Mouse (Mus musculus) kidney, embryonic 15.5 days (tissue): ENCODE measurements around the gene Senp1. TPM values are rescaled to one million over a fixed set of nuclear protein-coding genes. Genes with fewer than 3 reads are reported as not detected.
A peak's percentile ranks its signal among the peaks of the same experiment; 100 is the strongest.

Experiments used
- ATAC-seq: fragments of 200-750 bp; cut with Nextera tagmentation; replicated peaks from 2 replicates; pipeline ENCODE4 v1.8.0; 2017; ENCODE audit warnings: moderate TSS enrichment; ENCODE audit not compliant: low FRiP score
- H3K27ac ChIP-seq: fragments of 300-500 bp; sonication (generic); 2 replicates; pipeline ENCODE4 v1.5.1; 2015; ENCODE audit warnings: mild to moderate bottlenecking, inconsistent platforms
- H3K27me3 ChIP-seq: fragments of 300-500 bp; sonication (generic); 2 replicates; pipeline ENCODE4 v1.6.1; 2015; ENCODE audit warnings: inconsistent platforms
- H3K36me3 ChIP-seq: fragments of 300-500 bp; sonication (generic); 2 replicates; pipeline ENCODE4 v1.6.1; 2015; ENCODE audit warnings: inconsistent platforms
- H3K4me1 ChIP-seq: fragments of 300-500 bp; sonication (generic); 2 replicates; pipeline ENCODE4 v1.6.1; 2015; ENCODE audit warnings: inconsistent platforms
- H3K4me2 ChIP-seq: fragments of 300-500 bp; sonication (generic); 2 replicates; pipeline ENCODE4 v1.6.1; 2015; ENCODE audit warnings: moderate library complexity, mild to moderate bottlenecking, inconsistent platforms
- H3K4me3 ChIP-seq: fragments of 300-500 bp; sonication (generic); replicated peaks from 2 replicates; pipeline ENCODE4 v1.5.1; 2015; ENCODE audit warnings: mild to moderate bottlenecking, inconsistent platforms
- H3K9ac ChIP-seq: fragments of 300-500 bp; sonication (generic); 2 replicates; pipeline ENCODE4 v1.6.1; 2015; ENCODE audit warnings: mild to moderate bottlenecking, inconsistent platforms
- H3K9me3 ChIP-seq: fragments of 300-500 bp; sonication (generic); replicated peaks from 2 replicates; pipeline ENCODE4 v1.6.1; 2016; ENCODE audit warnings: inconsistent platforms
- WGBS: fragments of 180-500 bp; shearing (Covaris S2); methylation state at CpG from one replicate; pipeline ENCODE4 v1.1.7; 2015; ENCODE audit warnings: mixed read lengths; 5-methylcytosine and 5-hydroxymethylcytosine counted together
- polyA plus RNA-seq: library from polyadenylated mRNA; unstranded; fragments of >200 nt; fragmentation: Nextera tagmentation; extraction: Ambion mirVana; gene quantifications from 2 replicates; pipeline ENCODE4 v1.2.1, GENCODE M21; 2015

The Senp1 gene
- polyA plus RNA-seq, 1 experiment from 2014 or later = 34.3 TPM

DNA sequence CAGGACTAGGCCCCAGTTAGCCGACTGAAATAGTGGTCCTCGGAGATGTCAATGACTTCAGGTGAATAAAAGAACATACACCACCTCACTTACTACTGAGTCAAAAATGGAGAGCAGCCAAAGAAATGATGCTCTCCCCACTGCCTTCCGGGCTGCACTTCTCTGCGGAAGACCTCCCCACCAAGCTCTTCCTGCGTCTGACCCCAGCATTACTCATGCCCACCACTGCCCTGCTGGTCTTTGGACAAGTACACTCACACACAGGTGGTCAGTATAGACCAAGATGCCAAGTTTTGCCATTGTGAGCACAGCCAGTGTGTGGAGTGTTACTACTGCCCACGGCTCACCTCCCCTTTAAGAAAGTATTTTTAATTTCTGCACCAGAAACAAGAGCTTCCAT, 8.9 kb upstream of the Senp1 start:
- no peak for ATAC-seq
- Histone ChIP-seq H3K4me1 (peaks cover 4% of the 10 kb centered on the region), H3K27me3 (0 out of 2 replicates have a peak, but pooled peaks cover 4% of the 10 kb centered on the region), H3K9ac (no peak overlapping the region), H3K4me2 (no peak overlapping the region), H3K9me3 (no peaks in the 10 kb centered on the region), H3K36me3 (no peaks in the 10 kb centered on the region), H3K4me3 (no peak overlapping the region), H3K27ac (no peak overlapping the region)
- WGBS = 89% methylated on average over 6 of the region's 6 CpGs

DNA sequence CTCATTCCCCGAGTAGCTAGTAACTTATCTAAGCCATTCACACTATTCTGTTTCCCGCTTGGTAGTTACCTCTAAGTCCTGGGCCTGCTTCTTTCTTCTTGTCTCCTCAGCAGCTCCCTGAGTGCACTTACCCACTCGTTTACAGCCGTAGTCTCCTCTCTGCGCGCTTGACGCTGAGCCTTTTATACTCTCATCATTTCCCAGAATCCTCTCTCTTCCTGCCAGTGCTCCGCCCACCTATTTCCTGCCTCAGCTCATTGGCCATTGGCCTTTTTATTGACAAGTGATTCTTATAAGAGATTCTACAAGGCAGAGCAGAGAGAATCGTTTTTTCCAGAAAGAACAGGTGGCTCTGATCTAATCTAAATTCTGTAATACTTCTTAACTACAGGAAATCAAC, 5.0 kb upstream of the Senp1 start:
- Histone ChIP-seq H3K36me3 (no peaks in the 10 kb centered on the region), H3K9me3 (no peaks in the 10 kb centered on the region), H3K27me3 (no peaks in the 10 kb centered on the region), H3K4me2 (no peak overlapping the region), H3K9ac (no peak overlapping the region), H3K4me1 (peaks cover 5% of the 10 kb centered on the region), H3K27ac (no peak overlapping the region), H3K4me3 (no peak overlapping the region)
- no peak for ATAC-seq
- 88% methylated on average over 9 of the region's 9 CpGs for WGBS

DNA sequence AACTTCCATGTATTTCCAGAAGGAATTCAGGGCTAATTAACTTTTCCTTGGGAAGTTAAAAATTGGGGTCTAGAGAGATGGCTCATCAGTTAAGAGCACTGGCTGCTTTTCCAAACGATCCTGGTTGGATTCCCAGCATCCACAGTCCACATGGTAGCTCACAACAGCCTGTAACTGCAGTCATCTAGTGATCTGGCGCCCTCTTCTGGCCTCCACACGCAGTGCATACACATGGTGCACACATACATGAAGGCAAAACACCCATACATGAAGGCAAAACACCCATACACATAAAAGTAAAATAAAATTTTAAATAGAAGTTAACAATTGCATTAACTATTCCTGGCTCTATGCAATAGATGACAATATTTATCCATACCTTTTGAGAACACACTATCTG, 3.4 kb upstream of the Senp1 start:
- Histone ChIP-seq H3K4me3 (no peak overlapping the region), H3K27me3 (no peaks in the 10 kb centered on the region), H3K4me1 (peaks cover 8% of the 10 kb centered on the region), H3K27ac (no peak overlapping the region), H3K4me2 (no peak overlapping the region), H3K9ac (no peak overlapping the region), H3K9me3 (no peaks in the 10 kb centered on the region), H3K36me3 (no peaks in the 10 kb centered on the region)
- no peak for ATAC-seq
- WGBS = 56% methylated on average over 3 of the region's 3 CpGs

DNA sequence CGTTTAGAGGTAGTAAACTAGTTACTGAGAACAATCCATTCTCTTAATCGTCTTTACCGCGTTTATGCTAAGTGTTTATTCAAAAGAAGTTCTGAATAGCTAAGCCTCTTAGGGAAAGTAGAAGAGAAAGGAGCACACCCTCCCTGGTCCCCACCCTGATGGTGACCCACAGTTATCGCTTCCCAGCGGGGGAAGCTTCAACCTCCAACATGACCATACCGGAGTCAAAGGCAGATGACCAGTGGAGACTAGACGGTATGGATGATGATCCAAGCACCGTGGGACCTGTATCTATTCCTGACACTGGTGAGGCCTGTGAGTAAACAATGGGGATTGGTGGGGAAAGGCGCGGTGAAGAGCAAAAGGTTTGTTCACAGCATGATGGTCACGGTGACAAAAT, 1.4 kb upstream of the Senp1 start:
- no peaks in the 10 kb centered on the region for H3K36me3 ChIP-seq
- 88% methylated on average over 12 of the region's 12 CpGs for WGBS
- H3K27me3 ChIP-seq = no peaks in the 10 kb centered on the region
- H3K4me2 ChIP-seq = no peak overlapping the region
- H3K4me3 ChIP-seq = no peak overlapping the region
- no peak for ATAC-seq
- no peak overlapping the region for H3K9ac ChIP-seq
- no peaks in the 10 kb centered on the region for H3K9me3 ChIP-seq
- no peak overlapping the region for H3K27ac ChIP-seq
- H3K4me1 ChIP-seq = peaks cover 16% of the 10 kb centered on the region

DNA sequence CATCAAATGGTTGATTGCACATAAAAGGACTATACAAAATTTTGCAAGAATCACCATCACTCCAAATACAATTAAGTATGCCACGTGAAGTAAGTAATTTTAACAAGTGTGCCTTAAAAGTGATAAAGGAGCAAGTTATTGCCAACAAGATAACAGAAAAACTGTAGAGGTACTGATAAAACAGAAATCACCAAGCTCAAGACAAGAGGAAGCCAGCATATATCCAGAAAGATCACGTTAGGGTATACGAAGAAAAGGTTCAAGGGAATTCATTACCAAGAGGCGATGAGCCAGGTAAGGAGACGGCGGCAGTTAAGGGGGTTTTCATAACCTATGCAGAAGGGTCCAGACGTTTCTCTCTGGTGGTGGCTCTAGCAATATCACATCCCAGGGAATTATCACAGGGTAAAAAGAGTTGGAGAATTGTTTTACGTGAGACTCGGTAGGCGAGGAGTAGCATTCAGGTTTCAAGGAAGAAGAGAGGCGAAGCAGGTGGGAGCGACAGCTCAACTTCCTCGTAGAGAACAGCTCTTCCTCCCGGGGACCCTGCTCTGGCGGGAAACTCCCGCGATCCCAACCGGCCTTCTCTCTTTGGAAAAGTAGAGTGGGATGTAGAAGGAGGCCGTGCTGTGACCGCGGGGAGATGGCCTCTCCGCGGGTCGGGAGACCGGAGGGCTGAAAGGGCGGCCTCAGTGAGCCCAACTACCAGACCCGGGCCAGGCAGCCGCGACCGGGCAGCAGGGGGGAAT, 998 bp downstream of the Senp1 start, which contains the start of gene Pfkm:
TSS of gene Pfkm (plus strand) at position 218 of the 749 bp plus-strand sequence.
- Histone ChIP-seq H3K4me2 (peak within 1 kb of the TSS; percentile 70), H3K9ac (peak within 1 kb of the TSS; percentile 93), H3K4me1 (peaks cover 16% of the 10 kb centered on the region), H3K4me3 (peak within 1 kb of the TSS; percentile 98), H3K27me3 (no peaks in the 10 kb centered on the region), H3K36me3 (peaks cover 10% of the 10 kb centered on the region), H3K9me3 (no peaks in the 10 kb centered on the region), H3K27ac (peak within 1 kb of the TSS; percentile 100)
- no peak for ATAC-seq
- under 1% methylated on average over 29 of the region's 30 CpGs for WGBS

DNA sequence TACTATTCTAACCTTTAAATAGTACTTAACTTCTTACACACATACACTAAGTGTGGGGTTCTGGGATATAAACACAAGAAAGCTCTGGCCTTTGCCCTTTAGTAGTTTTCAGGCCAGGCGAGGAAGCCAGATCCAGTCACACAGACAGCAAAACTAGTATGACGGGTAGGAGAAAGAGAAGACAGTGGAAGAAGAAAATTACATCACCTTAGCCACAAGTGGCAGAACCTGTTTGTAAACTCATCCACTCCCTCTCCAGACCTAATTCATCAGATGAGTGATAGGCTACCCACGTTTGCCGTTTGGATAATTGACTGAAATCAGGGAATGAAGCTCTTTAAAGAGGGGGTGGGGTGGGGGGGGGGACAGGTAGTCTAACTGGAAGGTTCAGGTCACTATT, 1.7 kb downstream of the Senp1 start:
- ATAC-seq = no peak
- Histone ChIP-seq H3K9me3 (no peaks in the 10 kb centered on the region), H3K27ac (peak overlapping the region; percentile 27; the same call in 1 of the 2 replicates), H3K27me3 (no peaks in the 10 kb centered on the region), H3K4me3 (peak overlapping the region; percentile 98), H3K4me2 (peak overlapping the region; percentile 70), H3K4me1 (peaks cover 16% of the 10 kb centered on the region), H3K9ac (peak overlapping the region; percentile 93; the same call in 1 of the 2 replicates), H3K36me3 (peaks cover 14% of the 10 kb centered on the region)
- 12% methylated on average over 4 of the region's 4 CpGs for WGBS

DNA sequence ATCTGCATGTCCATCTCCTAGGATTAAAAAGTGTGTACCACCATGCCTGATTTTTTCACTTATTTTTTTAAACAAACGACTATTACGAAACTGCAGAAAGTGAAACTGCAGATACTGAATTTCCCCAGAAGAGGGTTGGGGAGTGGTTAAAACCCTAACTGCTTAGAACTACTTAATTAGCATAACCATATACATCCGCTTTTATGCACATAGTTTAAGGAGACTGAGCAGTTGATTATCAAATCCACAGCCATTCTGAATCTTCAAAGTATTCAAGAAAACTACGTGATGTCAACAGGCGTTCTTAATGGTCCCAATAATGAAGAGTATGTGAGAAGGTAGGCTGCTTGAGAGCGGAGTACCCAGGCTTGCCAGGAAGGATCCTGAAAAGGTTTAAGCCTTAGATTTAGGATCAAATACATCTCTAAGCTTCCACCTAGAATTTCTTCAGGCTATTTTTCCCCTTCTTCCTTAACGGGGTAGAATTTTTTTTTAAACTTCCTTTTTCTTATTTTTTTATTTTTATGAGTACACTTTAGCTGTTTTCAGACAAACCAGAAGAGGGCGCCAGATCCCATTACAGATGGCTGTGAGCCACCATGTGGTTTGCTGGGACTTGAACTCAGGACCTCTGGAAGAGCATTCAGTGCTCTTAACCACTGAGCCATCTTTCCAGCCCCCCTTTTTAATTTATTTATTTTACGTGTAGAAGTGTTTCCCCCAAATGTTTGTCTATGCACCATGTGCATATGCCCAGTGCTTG, 3.9 kb downstream of the Senp1 start:
- ATAC-seq = no peak
- Histone ChIP-seq H3K4me3 (no peak overlapping the region), H3K9me3 (no peaks in the 10 kb centered on the region), H3K27ac (no peak overlapping the region), H3K4me2 (no peak overlapping the region), H3K27me3 (no peaks in the 10 kb centered on the region), H3K9ac (no peak overlapping the region), H3K4me1 (peaks cover 16% of the 10 kb centered on the region), H3K36me3 (peaks cover 33% of the 10 kb centered on the region)
- 76% methylated on average over 9 of the region's 9 CpGs for WGBS

DNA sequence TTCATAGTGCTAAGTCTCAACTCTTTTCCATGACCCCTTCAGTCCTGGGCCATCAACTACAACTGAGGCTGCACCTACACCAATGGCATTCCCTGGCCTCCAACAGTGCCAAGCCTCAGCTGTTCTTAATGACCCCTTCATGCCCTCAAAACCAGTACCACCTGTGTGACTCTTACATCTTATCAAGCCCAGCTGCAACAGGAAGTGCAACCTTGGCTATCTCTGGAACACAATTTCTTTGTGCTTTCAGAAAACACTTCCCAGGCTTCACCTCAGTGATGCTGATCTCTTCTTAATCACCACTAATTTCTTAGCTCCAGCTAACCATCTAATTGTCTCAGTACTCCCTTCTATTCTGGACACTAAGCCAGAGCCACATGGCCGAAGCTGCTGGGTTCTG, 4.7 kb downstream of the Senp1 start:
- Histone ChIP-seq H3K27me3 (no peaks in the 10 kb centered on the region), H3K27ac (no peak overlapping the region), H3K4me1 (peaks cover 14% of the 10 kb centered on the region), H3K36me3 (peaks cover 40% of the 10 kb centered on the region), H3K4me3 (no peak overlapping the region), H3K4me2 (no peak overlapping the region), H3K9ac (no peak overlapping the region), H3K9me3 (no peaks in the 10 kb centered on the region)
- no peak for ATAC-seq
- WGBS = 85% methylated on average over 1 of the region's 1 CpGs

DNA sequence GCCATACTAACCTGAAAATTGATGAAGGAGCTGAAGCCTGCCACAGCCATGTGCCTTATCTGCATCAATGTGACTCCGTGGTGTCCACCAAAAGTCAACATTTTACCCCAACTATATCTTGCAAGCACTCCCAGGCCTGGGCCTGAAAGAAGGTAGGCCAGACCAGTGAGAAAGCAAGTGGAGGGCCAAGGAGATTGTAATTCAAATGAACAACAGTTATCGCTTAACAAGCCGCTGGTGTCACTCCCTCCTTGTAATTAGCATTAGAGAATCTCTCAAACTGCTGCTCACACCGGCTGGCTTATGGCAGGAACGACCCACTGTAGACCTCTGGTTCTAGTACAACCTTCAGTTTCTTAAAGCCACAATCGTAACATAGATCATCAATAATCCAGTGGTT, 16.6 kb downstream of the Senp1 start:
- Histone ChIP-seq H3K4me1 (no peaks in the 10 kb centered on the region), H3K27me3 (no peaks in the 10 kb centered on the region), H3K27ac (no peak overlapping the region), H3K9ac (no peak overlapping the region), H3K4me3 (no peak overlapping the region), H3K36me3 (peaks cover 90% of the 10 kb centered on the region), H3K4me2 (no peak overlapping the region), H3K9me3 (no peaks in the 10 kb centered on the region)
- WGBS = 90% methylated on average over 6 of the region's 6 CpGs
- no peak for ATAC-seq

DNA sequence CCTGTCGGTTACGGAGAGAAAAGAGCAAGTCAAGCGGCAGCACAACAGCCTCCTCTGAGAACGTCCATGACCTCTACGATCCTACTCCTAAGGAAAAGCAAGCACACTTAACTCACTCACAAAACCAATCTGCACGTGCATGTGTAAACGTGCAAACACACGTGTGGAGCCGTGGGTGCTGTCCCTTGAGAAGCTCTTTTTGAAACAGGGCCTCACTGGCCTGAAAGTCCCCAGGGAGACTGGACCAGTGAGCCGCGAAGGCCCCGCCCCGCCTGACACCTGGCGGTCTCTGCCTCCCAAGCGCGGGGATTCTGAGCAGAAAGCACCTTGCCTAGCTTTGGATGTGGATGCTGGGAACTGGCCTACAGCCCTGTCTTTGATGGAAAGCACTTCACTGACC, 18.5 kb downstream of the Senp1 start:
- H3K4me1 ChIP-seq = no peaks in the 10 kb centered on the region
- H3K4me3 ChIP-seq = no peak overlapping the region
- no peak overlapping the region for H3K4me2 ChIP-seq
- no peaks in the 10 kb centered on the region for H3K27me3 ChIP-seq
- H3K9me3 ChIP-seq = no peaks in the 10 kb centered on the region
- no peak overlapping the region for H3K9ac ChIP-seq
- WGBS = 85% methylated on average over 16 of the region's 16 CpGs
- no peak overlapping the region for H3K27ac ChIP-seq
- ATAC-seq = no peak
- H3K36me3 ChIP-seq = peaks cover 96% of the 10 kb centered on the region

DNA sequence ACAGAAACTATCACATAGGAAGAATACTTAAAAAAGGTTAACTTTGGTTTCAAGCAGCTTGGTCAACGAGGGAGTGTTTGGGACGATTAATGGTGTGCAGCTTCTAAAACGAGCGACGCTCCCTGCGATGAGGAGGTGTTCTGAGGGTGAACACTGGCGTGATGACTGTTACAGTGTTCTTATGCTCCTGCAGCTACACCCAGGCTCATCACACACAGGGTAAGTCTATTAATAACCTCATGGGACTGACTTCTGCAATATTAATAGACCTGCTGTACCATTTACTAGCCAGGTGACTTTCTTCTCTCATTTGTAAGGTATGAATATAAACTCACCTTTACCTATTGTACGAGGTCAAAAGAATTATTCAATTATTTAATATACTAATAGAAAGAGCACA, 19.0 kb downstream of the Senp1 start:
- H3K9me3 ChIP-seq = no peaks in the 10 kb centered on the region
- no peak overlapping the region for H3K27ac ChIP-seq
- ATAC-seq = no peak
- peaks cover 96% of the 10 kb centered on the region for H3K36me3 ChIP-seq
- no peak overlapping the region for H3K9ac ChIP-seq
- no peaks in the 10 kb centered on the region for H3K4me1 ChIP-seq
- H3K27me3 ChIP-seq = no peaks in the 10 kb centered on the region
- H3K4me2 ChIP-seq = no peak overlapping the region
- H3K4me3 ChIP-seq = no peak overlapping the region
- 89% methylated on average over 8 of the region's 8 CpGs for WGBS

DNA sequence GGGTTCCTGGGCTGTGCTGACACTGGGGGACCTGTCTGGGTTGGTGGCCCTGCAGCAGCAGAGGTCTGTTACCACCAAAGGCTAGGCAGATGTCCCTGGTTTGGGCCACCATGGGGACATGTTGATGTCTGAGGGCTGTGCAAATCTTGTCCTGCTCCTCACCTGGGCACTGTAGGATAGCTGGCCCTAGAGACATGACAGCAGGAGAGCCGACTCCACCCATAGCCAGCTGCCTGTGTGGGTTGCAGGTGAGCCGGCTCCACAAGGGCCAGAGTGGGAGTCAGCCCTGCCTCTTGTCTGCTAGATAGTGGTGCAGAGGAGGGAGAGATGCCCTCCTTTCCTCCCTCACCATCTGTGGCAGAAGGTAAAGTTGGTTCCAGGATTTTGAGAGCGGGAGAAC, 23.2 kb downstream of the Senp1 start:
- H3K36me3 ChIP-seq = peaks cover 88% of the 10 kb centered on the region
- no peaks in the 10 kb centered on the region for H3K4me1 ChIP-seq
- no peak overlapping the region for H3K4me3 ChIP-seq
- H3K27ac ChIP-seq = no peak overlapping the region
- no peak for ATAC-seq
- 96% methylated on average over 3 of the region's 3 CpGs for WGBS
- H3K9ac ChIP-seq = no peak overlapping the region
- H3K4me2 ChIP-seq = no peak overlapping the region
- H3K27me3 ChIP-seq = no peaks in the 10 kb centered on the region
- no peaks in the 10 kb centered on the region for H3K9me3 ChIP-seq
